Mouse (Mus musculus) ES-Bruce4 (cell line): Measurements from ENCODE around the gene Cep85l.

ENCODE experiments used
- CTCF ChIP-seq: IDR thresholded peaks from one replicate; pipeline ENCODE4 v1.8.1; 2011; ENCODE audit warnings: low read depth, low read length
- POLR2A ChIP-seq: IDR thresholded peaks from one replicate; pipeline ENCODE4 v1.8.1; 2011; ENCODE audit warnings: low read length; ENCODE audit not compliant: insufficient read depth

GRCm38 (mm10) chr10:53349254-53349653 is 30.5 kb downstream of the Cep85l start:
- TF ChIP-seq POLR2A = no peak
- TF ChIP-seq CTCF = no peak
